Mouse (Mus musculus) forebrain, embryonic 12.5 days (tissue): Measurements from ENCODE around the gene Wnt1. TPM values are rescaled to one million over a fixed set of nuclear protein-coding genes. Genes with fewer than 3 reads are reported as not detected.

Source experiments
- ATAC-seq: fragments of 200-750 bp; cut with Nextera tagmentation; 2 replicates; pipeline ENCODE4 v1.8.0; 2017; ENCODE audit warnings: moderate TSS enrichment; ENCODE audit not compliant: low FRiP score
- H3K27ac ChIP-seq: fragments of 300-500 bp; sonication (generic); 2 replicates; pipeline ENCODE4 v1.5.1; 2016; ENCODE audit warnings: mild to moderate bottlenecking
- H3K27me3 ChIP-seq: fragments of 300-500 bp; sonication (generic); 2 replicates; pipeline ENCODE4 v1.6.1; 2016; ENCODE audit warnings: mild to moderate bottlenecking
- H3K36me3 ChIP-seq: fragments of 300-500 bp; sonication (generic); replicated peaks from 2 replicates; pipeline ENCODE4 v1.6.1; 2016; ENCODE audit warnings: mild to moderate bottlenecking
- H3K4me1 ChIP-seq: fragments of 300-500 bp; sonication (generic); 2 replicates; pipeline ENCODE4 v1.6.1; 2016
- H3K4me2 ChIP-seq: fragments of 300-500 bp; sonication (generic); 2 replicates; pipeline ENCODE4 v1.6.1; 2016; ENCODE audit warnings: mild to moderate bottlenecking, moderate library complexity
- H3K4me3 ChIP-seq: fragments of 300-500 bp; sonication (generic); replicated peaks from 2 replicates; pipeline ENCODE4 v1.5.1; 2016; ENCODE audit warnings: mild to moderate bottlenecking
- H3K9ac ChIP-seq: fragments of 300-500 bp; sonication (generic); 2 replicates; pipeline ENCODE4 v1.6.1; 2016; ENCODE audit warnings: mild to moderate bottlenecking
- H3K9me3 ChIP-seq: fragments of 300-500 bp; sonication (generic); 2 replicates; pipeline ENCODE4 v1.6.1; 2016
- WGBS: fragments of 180-500 bp; shearing (Covaris S2); methylation state at CpG from one replicate; pipeline ENCODE4 v1.1.7; 2016; 5-methylcytosine and 5-hydroxymethylcytosine counted together
- polyA plus RNA-seq: library from polyadenylated mRNA; unstranded; fragments of >200 nt; fragmentation: Nextera tagmentation; extraction: Ambion mirVana; gene quantifications from 2 replicates; pipeline ENCODE4 v1.2.1, GENCODE M21; 2016

Gene Wnt1
- polyA plus RNA-seq, 1 experiment from 2014 or later = 0.61 TPM

- Histone ChIP-seq H3K4me1 (peaks cover 43% of the 10 kb centered on the region), H3K4me2 (no peak overlapping the region), H3K27me3 (peaks cover 100% of the 10 kb centered on the region), H3K9ac (no peak overlapping the region; the same call in 1 of the 2 replicates), H3K36me3 (no peaks in the 10 kb centered on the region), H3K4me3 (no peak overlapping the region), H3K27ac (0 out of 2 replicates have a peak overlapping the region, but pooled peaks have one; percentile 21), H3K9me3 (no peaks in the 10 kb centered on the region)
- no peak for ATAC-seq
- 3% methylated on average over 13 of the region's 13 CpGs for WGBS
These were observed 7.3 kb downstream of the Wnt1 start for GRCm38 (mm10) chr15:98796803-98797595.

GRCm38 (mm10) chr15:98797835-98798492 is 8.3 kb downstream of the Wnt1 start:
- H3K9ac ChIP-seq = peak overlapping the region; percentile 30; the same call in 1 of the 2 replicates
- H3K27me3 ChIP-seq = peaks cover 100% of the 10 kb centered on the region
- H3K36me3 ChIP-seq = no peaks in the 10 kb centered on the region
- no peaks in the 10 kb centered on the region for H3K9me3 ChIP-seq
- H3K4me2 ChIP-seq = peak overlapping the region; percentile 29
- 0 out of 2 replicates have a peak overlapping the region, but pooled peaks have one; percentile 0 for H3K4me3 ChIP-seq
- H3K27ac ChIP-seq = peak overlapping the region; percentile 21; the same call in 1 of the 2 replicates
- WGBS = 1% methylated on average over 28 of the region's 28 CpGs
- ATAC-seq = peak; percentile 88
- peaks cover 36% of the 10 kb centered on the region for H3K4me1 ChIP-seq

- 34% methylated on average over 3 of the region's 3 CpGs for WGBS
- peaks cover 36% of the 10 kb centered on the region for H3K4me1 ChIP-seq
These were observed 9.2 kb downstream of the Wnt1 start for GRCm38 (mm10) chr15:98798903-98799302.

GRCm38 (mm10) chr15:98799396-98799795 is 9.7 kb downstream of the Wnt1 start:
- Histone ChIP-seq H3K4me2 (no peak overlapping the region), H3K9me3 (no peaks in the 10 kb centered on the region), H3K4me3 (no peak overlapping the region), H3K27me3 (peaks cover 100% of the 10 kb centered on the region), H3K9ac (no peak overlapping the region), H3K4me1 (peaks cover 39% of the 10 kb centered on the region), H3K36me3 (no peaks in the 10 kb centered on the region), H3K27ac (no peak overlapping the region)
- WGBS = 8% methylated on average over 12 of the region's 12 CpGs
- ATAC-seq = no peak

More at GRCm38 (mm10) chr15:98798903-98799302, 9.2 kb downstream of the Wnt1 start:
- Histone ChIP-seq H3K9ac (no peak overlapping the region), H3K36me3 (no peaks in the 10 kb centered on the region), H3K4me3 (no peak overlapping the region), H3K9me3 (no peaks in the 10 kb centered on the region), H3K4me2 (no peak overlapping the region), H3K27ac (no peak overlapping the region), H3K27me3 (peaks cover 100% of the 10 kb centered on the region)
- ATAC-seq = no peak

GRCm38 (mm10) chr15:98802926-98803325 is 13.3 kb downstream of the Wnt1 start:
- no peak overlapping the region for H3K4me2 ChIP-seq
- no peak overlapping the region for H3K9ac ChIP-seq
- no peak overlapping the region for H3K4me3 ChIP-seq
- no peak overlapping the region for H3K27ac ChIP-seq
- H3K4me1 ChIP-seq = peaks cover 50% of the 10 kb centered on the region
- peaks cover 100% of the 10 kb centered on the region for H3K27me3 ChIP-seq
- H3K36me3 ChIP-seq = no peaks in the 10 kb centered on the region
- H3K9me3 ChIP-seq = no peaks in the 10 kb centered on the region
- ATAC-seq = no peak
- 2% methylated on average over 8 of the region's 8 CpGs for WGBS

- Histone ChIP-seq H3K9ac (no peak overlapping the region), H3K36me3 (no peaks in the 10 kb centered on the region), H3K27ac (no peak overlapping the region), H3K4me1 (peaks cover 50% of the 10 kb centered on the region), H3K9me3 (no peaks in the 10 kb centered on the region), H3K27me3 (peaks cover 100% of the 10 kb centered on the region), H3K4me3 (no peak overlapping the region; the same call in 1 of the 2 replicates), H3K4me2 (peak overlapping the region; percentile 30)
- ATAC-seq = no peak
- under 1% methylated on average over 32 of the region's 32 CpGs for WGBS
These were observed 14.4 kb downstream of the Wnt1 start for GRCm38 (mm10) chr15:98804054-98804453.

- Histone ChIP-seq H3K9me3 (no peaks in the 10 kb centered on the region), H3K36me3 (no peaks in the 10 kb centered on the region), H3K27ac (no peak overlapping the region), H3K4me3 (peak overlapping the region; percentile 42), H3K9ac (peak overlapping the region; percentile 63), H3K4me2 (peak overlapping the region; percentile 75), H3K27me3 (peaks cover 97% of the 10 kb centered on the region), H3K4me1 (peaks cover 51% of the 10 kb centered on the region)
- WGBS = under 1% methylated on average over 57 of the region's 64 CpGs
- peak; percentile 54 for ATAC-seq
These were observed 15.8 kb downstream of the Wnt1 start for GRCm38 (mm10) chr15:98805324-98806040.

- no peak overlapping the region for H3K9ac ChIP-seq
- no peak for ATAC-seq
- H3K9me3 ChIP-seq = no peaks in the 10 kb centered on the region
- H3K4me2 ChIP-seq = peak overlapping the region; percentile 75
- H3K36me3 ChIP-seq = no peaks in the 10 kb centered on the region
- WGBS = 2% methylated on average over 30 of the region's 30 CpGs
- H3K27me3 ChIP-seq = peaks cover 97% of the 10 kb centered on the region
- peak overlapping the region; percentile 42 for H3K4me3 ChIP-seq
- no peak overlapping the region for H3K27ac ChIP-seq
- peaks cover 51% of the 10 kb centered on the region for H3K4me1 ChIP-seq
These were observed 16.6 kb downstream of the Wnt1 start for GRCm38 (mm10) chr15:98806071-98806808.

GRCm38 (mm10) chr15:98806809-98807770 is 17.4 kb downstream of the Wnt1 start:
- no peaks in the 10 kb centered on the region for H3K36me3 ChIP-seq
- no peak overlapping the region for H3K27ac ChIP-seq
- no peak for ATAC-seq
- peak overlapping the region; percentile 42 for H3K4me3 ChIP-seq
- H3K4me1 ChIP-seq = peaks cover 51% of the 10 kb centered on the region
- peak overlapping the region; percentile 63 for H3K4me2 ChIP-seq
- peak overlapping the region; percentile 27; the same call in 1 of the 2 replicates for H3K9ac ChIP-seq
- H3K9me3 ChIP-seq = no peaks in the 10 kb centered on the region
- WGBS = under 1% methylated on average over 53 of the region's 58 CpGs
- peaks cover 89% of the 10 kb centered on the region for H3K27me3 ChIP-seq

GRCm38 (mm10) chr15:98807895-98808650 is 18.4 kb downstream of the Wnt1 start:
- Histone ChIP-seq H3K4me1 (peaks cover 51% of the 10 kb centered on the region), H3K36me3 (peaks cover 9% of the 10 kb centered on the region), H3K27me3 (peaks cover 79% of the 10 kb centered on the region), H3K9me3 (no peaks in the 10 kb centered on the region), H3K9ac (peak overlapping the region; percentile 27; the same call in 1 of the 2 replicates), H3K4me2 (peak overlapping the region; percentile 63), H3K27ac (no peak overlapping the region), H3K4me3 (peak overlapping the region; percentile 42)
- no peak; the same call in 1 of the 2 replicates for ATAC-seq
- 1% methylated on average over 22 of the region's 34 CpGs for WGBS
